Mouse (Mus musculus) heart, postnatal 0 days (tissue): ENCODE data around the gene Igsf10.

Source experiments
- CTCF ChIP-seq: IDR thresholded peaks from 2 replicates; pipeline ENCODE4 v1.5.1; 2016; ENCODE audit warnings: antibody characterized with exemption, control low read depth, low read depth
- EP300 ChIP-seq: IDR thresholded peaks from 2 replicates; pipeline ENCODE4 v1.6.1; 2016; ENCODE audit warnings: antibody characterized with exemption, low read depth

DNA sequence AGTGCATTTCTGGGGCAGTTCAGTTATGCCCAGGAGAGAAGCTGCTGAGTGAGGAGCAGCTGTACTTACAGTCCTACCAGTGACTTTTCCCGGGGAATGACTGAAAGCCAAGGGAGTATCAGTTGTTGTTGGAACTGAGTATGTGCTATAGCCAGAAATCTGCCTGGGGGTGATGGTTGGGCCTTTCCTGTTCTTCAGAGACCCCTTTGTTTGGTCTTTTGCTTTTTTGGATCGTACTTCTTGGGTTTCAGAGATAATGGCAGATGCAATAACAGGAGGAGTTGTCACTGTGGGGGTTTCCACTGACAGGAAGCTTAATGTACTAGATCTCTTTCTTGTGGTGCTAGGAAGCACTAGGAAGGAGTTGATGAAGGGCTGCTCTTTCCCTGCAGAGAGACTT lies 15.7 kb downstream of the Igsf10 start:
- no peak for TF ChIP-seq CTCF
- TF ChIP-seq EP300: no peak
